Mouse (Mus musculus) NIH3T3 (cell line): ENCODE measurements around the gene Dhtkd1.
A peak's percentile ranks its signal among the peaks of the same experiment; 100 is the strongest.

ENCODE experiments used
- DNase-seq: peaks from one replicate; pipeline ENCODE4 v3.0.0-alpha.2; 2012; ENCODE audit warnings: low read depth

The Dhtkd1 gene

DNA sequence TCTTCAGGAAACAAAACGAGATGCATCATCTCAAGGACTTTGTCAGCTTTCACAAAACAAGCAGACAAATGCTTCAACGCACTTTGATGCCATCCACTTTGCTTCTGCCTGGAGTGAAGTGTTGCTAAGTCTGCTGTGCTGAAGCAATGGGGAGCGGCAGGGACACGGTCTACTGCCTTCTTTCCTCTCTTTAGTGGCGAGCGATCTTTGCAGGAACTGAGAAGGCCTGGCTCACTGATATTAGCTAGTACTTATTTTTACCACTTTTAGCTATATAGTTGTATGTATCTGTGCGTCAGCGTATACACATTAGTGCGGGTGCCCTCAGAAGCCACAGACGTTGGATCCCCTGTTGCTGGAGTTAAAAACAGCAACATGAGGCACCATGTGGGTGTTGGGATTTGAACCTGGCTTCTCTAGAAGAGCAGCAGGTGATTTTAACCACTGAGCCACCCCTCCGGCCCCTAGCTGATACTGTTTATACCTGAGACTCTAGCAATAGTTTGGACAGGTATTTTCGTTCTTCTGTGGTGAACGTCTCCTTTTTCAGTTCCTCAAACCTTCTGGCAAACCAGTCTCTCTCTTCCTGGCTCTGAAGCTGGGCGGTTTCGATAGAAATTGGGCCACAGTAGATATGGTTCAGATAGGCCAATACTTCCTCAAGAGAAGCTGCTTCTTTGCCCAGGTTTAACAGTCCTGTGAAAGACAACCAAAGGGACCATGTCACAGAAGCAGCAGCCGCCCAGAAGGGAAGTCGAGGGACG is 12.1 kb downstream of the Dhtkd1 start:
- no peak for DNase-seq

DNA sequence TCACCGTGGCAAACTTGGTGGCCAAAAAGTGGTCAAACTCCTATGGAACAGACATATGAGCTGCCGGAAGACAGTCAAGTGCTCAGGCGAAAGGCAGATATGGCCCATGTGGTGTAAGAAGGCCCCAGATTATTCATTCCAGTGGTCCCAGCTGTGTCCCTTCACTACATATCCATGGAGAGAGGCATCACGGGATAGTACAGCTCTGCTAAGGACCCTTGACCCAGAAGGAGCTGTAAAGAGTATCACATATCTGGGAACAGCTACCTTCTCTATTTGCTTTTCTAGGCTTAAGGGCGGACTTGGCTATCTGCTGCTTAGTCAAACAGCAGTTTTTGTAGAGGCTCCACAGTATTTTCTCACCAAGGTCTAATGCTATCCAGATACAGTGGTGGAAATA is 12.8 kb downstream of the Dhtkd1 start:
- DNase-seq, result no peak

DNA sequence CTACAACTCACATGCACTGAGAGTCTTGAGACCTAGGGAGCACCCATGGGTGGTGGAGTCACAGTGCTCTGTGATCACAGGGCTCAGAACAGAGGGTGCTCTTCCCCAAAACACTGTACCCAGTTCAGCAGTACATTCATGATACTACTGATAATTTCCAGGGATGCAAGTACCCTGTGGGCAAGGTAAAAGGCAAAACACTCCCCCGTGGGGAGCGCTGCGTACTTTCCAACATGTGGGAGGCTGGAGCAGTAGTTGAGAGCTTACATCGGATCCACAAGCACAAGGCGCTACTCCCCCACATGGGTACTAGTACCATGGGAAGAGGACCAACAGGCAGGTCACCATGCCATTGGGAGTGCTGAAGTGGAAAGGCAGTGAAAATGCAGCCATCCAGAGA is 15.1 kb downstream of the Dhtkd1 start:
- DNase-seq, result no peak

DNA sequence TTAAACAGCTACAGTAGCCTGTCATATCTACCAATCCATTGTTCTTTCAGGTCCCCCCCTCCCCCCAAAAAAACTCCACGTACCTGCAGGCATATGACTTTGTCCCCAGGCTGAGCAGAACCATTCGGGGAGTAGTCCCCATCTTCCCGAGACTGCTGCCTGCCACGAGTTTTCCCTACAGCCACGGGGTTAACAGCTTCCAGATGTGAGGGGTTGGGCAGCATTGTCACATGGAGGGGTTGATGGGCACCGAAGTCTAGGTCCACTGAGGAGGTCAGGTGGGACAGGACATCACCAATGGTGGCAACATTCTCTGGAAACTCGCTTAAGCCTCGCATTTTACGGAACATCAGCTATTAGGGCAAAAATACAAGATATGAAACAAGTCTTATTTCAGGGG is 18.8 kb downstream of the Dhtkd1 start:
- no peak for DNase-seq

DNA sequence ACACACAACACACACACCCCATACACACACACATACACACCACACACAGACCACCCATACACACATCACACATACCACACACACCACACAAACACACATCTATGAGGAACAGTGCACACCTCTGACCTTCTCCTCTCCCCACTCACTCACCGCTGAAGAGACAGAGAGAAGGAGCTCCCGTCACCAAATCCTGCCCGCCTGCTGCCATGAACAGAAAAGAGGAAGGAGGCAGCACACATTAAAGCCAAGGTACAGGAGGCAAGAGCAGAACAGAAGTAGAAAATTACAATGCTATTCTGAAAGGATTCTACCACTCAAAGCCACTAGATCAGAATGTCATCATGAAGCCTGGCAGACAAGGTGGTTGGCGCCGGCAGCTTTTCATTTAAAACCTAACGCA is 19.8 kb downstream of the Dhtkd1 start:
- DNase-seq, result no peak

DNA sequence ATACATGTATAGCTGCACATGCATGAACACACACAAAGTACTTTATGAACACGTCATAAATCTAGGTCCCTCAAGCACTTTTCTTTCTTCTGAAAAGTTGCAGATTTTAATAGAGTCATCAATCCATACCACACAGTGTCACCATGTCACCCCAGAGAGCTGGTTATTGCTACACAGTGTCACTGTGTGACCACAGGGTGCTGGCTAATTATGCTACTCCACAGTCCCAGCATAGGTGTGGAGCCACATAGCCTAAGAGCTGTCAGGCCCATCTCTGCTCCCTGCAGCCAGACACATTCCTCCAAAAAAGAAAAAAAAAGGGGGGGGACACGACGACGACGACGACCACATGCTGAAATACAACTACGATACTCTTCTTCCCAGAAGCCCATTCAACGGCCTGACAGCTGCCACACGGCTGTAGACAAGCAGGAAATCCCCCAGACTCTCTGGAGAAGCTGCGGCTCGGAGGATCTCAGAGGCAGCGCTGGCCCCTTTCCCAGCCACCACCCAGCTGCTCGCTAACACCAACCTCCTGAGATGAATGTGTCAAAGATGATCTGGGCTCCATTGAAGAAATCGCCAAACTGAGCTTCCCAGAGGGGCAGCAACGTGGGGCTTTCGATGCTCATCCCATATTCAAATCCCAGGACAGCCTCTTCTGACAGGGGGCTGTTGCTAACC is 31.2 kb downstream of the Dhtkd1 start:
- no peak for DNase-seq

DNA sequence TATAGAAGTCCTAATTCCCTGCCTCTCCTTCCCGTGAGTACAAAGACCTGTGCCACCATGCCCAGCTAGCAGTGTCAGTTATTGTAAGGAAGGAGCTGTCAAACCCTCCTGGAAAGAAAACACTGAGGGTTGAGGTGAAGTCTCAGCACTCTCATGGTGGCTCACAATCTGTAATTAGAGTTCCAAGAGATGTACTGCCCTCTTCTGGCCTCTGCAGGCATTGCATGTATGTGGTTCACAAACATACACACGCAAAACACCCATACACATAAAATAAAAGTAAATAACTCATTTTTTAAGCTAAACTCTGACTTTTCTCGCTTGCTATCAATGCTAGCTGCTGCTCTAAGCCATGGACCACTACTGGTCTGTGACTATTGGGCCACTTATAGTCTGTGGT is 36.0 kb downstream of the Dhtkd1 start:
- DNase-seq, result peak; percentile 65

DNA sequence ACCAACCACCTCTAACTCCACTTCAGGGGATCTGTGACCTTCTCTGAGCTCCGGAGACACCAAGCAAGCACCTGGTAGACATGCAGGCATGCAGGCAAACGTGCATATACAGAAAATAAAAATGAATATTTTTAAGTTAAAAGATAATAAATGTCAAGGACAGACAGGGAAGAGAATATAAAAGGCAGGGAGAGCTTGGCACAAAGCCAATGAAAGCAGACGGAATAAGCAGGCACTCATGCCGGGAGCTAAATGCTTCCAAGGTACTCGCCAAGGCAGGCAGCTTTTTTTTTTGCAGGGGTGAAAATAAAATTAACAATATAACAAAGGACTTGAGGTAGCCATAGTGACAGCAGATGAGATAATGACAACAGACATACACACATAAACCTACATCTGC is 36.5 kb downstream of the Dhtkd1 start:
- peak; percentile 26 for DNase-seq

DNA sequence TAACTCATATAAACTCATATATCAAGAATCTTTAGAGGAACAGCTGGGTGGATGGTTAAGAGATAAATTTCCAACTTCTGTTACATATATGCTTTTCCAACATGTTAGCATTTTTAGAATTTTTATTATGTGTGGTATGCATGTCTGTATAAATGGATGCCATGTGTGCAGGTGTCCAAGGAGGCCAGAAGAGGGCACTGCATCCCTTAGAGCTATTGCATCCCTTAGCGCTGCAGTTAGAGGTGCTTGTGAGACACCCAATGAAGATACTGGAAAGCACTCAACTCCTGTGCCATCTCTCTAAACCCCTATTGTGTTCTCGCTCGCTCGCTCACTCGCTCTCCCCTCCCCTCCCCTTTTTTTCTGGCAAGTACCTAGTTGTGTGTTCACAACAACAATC is 42.4 kb downstream of the Dhtkd1 start:
- peak; percentile 56 for DNase-seq

DNA sequence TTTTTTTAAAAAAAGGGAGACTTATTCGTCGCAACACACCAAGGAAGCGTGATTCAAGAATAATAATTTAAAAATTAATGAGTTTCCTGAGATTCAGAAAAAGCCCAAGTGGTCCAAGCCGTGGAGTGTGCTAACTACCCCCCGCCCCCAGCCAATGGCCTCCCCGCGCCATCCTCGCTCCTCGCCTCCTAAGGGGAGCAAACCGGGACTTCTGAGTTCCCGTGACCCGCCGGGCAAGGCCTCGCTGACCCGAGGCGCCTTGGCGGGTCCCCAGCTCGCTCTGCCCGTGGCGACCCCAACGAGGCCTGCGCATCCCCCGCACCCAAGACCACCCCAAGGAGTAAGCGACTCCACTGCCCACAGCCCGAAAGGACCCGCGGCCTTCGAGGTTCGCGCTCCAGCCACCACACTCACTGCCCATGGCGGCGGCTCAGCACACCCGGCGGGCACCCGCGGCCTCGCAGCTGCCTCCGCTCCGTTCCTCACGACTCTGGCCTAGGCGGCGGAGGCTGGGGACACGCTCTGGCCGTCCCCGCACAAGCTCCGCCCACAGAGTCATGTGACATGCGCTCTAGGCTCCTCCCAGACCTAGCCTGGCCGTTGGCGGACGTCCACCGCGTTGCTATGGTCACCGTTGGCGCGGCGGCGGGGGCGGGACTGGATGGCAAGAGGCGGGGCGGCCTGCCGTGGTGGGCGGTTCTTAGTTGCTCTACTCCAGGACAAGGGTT is 47.6 kb downstream of the Dhtkd1 start, which contains the start of gene Sec61a2:
Sec61a2 (minus strand) TSS at position 590 of the 728 bp plus-strand sequence.
- DNase-seq, result peak; percentile 99

DNA sequence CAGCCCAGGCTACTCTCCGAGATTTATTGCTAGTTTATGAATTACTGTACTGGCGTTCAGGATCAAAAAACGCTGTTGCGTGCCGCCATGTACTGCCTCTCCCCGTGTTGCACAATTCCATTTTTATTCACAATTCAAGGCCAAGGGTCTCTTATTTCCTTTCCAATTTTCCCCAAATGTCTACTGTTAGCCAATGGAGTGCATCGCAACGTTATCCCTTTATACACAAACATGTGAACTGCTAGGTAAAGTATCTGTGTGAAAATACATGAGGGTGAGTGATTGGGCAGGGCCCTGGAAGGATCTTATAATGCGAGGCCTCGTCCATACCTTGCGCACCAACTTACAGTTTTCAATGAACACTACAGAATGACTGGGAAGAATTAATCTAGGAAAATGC is 48.3 kb downstream of the Dhtkd1 start:
- peak; percentile 40 for DNase-seq

DNA sequence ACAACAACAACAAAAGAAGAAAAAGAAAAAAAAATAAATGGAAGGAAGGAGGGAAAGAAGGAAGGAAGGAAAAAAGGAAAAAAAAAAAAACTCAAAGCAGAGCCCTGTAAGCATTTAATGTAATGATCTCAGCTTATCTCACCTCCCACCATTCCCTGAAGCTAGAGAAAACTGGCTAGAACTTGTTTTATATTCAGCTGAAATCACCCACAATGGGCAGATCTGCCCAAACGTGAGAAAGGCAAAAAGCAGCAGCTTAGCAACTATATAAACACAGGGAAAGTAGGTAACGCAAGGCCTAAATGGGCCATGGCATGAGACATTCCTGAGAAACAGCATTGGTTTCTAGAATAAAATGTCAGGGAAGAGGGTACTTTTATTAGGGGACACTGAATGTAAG is 53.2 kb downstream of the Dhtkd1 start:
- no peak for DNase-seq

DNA sequence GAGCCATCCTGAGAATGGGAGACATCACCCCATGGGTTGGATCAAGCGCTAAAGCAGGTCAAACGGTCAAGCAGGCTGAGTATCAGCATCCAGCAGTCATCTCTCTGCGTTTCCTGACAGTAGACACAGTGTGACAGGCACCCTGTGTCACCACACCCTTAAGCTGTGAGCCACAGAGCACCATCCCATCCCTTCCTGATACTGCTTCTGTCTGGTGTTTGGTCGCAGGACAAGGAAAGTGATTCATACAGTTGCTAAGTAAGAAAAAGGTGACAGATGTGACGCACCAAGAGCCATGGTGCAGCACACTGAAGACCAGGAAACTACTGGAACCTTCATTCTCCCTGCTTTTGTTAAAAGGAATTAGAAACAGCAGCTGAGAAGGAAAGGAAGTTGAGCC is 53.7 kb downstream of the Dhtkd1 start:
- no peak for DNase-seq

DNA sequence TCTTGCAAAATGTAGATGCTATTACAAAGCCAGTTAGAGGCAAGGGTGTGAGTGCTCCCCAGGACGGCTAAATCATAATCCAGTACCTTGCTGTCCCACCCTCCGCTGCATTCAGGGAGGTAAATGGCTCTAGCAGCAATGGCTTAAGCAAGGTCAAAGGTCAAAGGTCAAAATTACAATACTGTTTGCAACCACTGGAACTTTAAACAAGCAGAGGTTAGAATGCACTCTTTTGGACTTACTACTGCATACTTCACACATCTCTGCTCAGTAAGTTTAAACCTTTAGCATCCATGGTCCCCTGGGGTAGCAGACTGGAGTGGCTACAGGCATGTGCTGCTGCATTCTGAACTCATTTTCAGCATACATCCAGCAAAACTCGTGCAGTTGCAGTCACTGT is 65.1 kb downstream of the Dhtkd1 start:
- no peak for DNase-seq

DNA sequence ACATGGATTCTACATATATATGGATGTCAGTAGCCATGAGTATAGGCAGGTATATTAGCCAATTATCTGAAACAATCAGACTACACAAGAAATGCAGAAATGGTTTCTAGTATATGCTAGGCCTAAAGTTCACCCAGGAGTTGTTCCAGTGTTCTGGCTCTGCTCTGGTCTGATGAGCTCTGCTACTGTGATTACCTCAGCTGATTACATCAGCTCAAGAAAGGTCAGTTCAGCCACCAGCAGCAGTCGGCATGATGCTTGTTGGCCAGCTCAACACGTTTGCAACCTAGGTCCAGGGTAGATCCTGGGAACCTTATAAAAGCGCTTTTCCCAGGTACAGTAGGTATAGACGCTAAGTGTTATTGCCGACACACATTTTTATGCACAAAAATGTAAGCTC is 72.8 kb downstream of the Dhtkd1 start:
- DNase-seq, result no peak

DNA sequence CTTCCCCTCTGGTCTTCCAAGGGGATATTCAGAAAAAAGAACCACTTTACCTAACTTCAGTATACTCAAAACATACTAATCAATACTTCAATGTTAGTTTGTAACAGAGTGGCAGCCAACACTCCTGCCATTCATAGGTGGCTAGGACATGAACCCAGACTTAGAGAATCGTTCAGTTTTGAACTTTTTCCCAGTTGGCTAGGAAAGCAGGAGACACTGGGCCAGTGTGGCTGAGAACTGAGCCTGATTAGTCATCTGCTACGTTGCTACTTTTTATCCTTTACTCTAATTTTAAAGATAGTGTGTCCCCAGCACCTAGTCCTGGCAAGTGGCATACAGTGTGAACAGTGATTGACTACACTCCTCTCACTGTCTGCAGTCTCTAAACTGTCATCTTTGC is 74.9 kb downstream of the Dhtkd1 start:
- DNase-seq, result peak; percentile 9

DNA sequence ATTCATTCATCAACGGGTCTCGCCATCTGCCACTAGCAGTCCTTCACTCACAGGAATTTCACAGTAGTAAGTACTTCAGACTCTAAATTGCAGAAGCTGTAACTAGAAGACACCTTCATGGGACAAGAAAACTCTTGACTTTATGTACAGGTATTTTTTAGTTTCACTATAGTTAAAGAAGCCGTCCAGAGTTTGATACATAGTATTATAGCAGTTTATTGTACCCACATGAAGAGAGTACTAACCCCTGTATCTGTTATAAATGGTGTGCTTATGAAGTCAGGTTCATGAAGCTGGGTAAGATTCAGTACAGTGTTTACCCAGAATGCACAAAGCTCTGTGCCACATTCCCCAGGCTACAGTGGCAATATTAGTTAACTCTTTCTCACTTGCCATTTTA is 79.8 kb downstream of the Dhtkd1 start, which contains the start of gene Gm13199:
Gm13199 (minus strand) TSS at position 101 of the 400 bp plus-strand sequence.
- no peak for DNase-seq

DNA sequence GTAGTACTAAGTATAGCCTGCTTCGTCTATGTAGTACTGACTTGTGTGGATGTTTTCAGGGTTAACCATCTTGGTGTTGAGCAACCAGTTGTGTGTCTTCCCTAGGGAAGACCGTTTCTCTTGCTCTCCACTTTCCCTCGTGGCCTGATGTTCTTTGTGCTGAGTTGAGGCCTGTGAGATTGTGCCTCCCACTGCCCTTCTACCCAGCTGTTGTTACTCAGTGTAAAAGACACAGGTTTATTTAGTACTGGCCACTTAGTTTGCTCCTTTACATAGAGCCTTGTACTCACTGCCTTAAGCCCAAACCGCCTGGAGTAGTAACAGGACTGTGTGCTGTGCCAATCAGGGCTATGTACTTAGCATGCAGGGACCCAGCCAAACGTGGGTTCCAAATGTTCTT is 90.7 kb downstream of the Dhtkd1 start:
- DNase-seq, result no peak

DNA sequence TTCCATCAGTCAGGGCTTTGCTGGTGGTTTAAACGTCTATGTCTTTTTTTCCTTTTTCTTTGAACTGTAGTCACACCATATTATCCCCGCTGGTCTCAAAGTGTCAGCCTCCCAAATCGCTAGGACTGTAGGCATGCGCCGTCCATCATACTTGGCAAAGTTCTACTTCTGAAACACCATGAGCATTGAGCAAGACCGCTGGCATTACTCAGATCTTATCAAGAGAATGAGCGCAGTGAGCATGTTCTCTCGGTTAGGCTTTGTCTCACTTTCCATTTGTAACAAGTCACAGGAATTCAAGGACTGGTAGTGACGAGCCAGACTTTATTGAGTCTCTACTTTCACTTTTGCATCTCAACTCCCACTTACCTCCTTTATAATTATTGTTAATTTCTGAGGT is 91.5 kb downstream of the Dhtkd1 start:
- peak; percentile 14 for DNase-seq
